Mouse (Mus musculus) cortical plate, adult 2 months (tissue): ENCODE measurements around the gene Trip12.

ENCODE experiments used
- CTCF ChIP-seq: fragments of 200-500 bp; IDR thresholded peaks from 2 replicates; pipeline ENCODE4 v1.5.1; 2011; ENCODE audit warnings: mild to moderate bottlenecking, control low read depth, low read length; ENCODE audit not compliant: insufficient read depth; ENCODE audit errors: extremely low read depth
- POLR2A ChIP-seq: fragments of 200-500 bp; IDR thresholded peaks from 2 replicates; pipeline ENCODE4 v1.6.1; 2011; ENCODE audit warnings: mild to moderate bottlenecking, low read length, control low read depth; ENCODE audit not compliant: insufficient read depth; ENCODE audit errors: extremely low read depth

GRCm38 (mm10) chr1:84780630-84781029 lies 59.7 kb downstream of the Trip12 start:
- TF ChIP-seq CTCF (no peak), POLR2A (no peak)
